Comparison of ENCODE assay signal across 15 mouse cellular contexts in the genomic region with DNA sequence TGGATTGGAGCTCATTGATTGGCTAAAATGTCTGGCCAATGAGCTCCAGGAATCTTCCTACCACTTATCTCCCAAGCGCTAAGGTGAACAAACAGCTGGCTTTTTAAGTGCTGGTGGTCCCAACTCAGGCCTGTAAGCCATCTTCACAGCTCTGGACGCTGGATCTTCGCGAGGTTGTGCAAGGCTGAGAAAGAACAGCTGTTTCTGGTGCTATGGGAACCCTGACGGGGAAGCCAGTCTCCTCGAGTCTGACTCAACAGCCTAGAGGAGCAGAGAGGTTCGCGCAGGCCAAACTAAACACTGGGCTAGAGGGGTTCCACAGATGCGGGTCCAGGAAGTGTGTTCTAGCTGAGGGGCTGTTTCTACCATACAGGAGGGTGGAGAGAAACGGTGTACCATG. TPM values are rescaled to one million over a fixed set of nuclear protein-coding genes. Genes with fewer than 3 reads are reported as not detected.
DNase-seq lines count a peak whose midpoint lies in the region; ATAC-seq and TF ChIP-seq lines count a peak whose summit lies in the region.
"Had no signal": no experiment of that assay in that cellular context is flagged by ENCODE, and none has a peak within 500 bp of the region (broad histone marks: within the 10 kb centered on the region; RNA-seq: fewer than 3 reads in every experiment).

No protein-coding gene starts in this region.

- intact Hi-C loops in left cerebral cortex, postnatal 4 days (cut with DNase I) = loop anchor here (10.0 kb wide), 1 partner anchor 123 kb away; no protein-coding TSS in a partner anchor

- no peaks in the 10 kb centered on the region for H3K27me3 ChIP-seq in intestine, embryonic 15.5 days (replicated peaks)
- H3K27me3 ChIP-seq in intestine, embryonic 16.5 days (replicated peaks; ENCODE audit: control insufficient read depth, insufficient read depth, low read length) = no peaks in the 10 kb centered on the region
- H3K27me3 ChIP-seq in E14TG2a.4 (ENCODE audit: insufficient read depth, low read length) = no peaks in the 10 kb centered on the region
- H3K27me3 ChIP-seq in midbrain, embryonic 16.5 days (ENCODE audit: control insufficient read depth, insufficient read depth, low read depth, low read length) = no peaks in the 10 kb centered on the region
- H3K27me3 ChIP-seq: forebrain, embryonic 15.5 days; midbrain, embryonic 12.5 days; Patski had no signal

- H3K4me3 ChIP-seq in intestine, embryonic 15.5 days (replicated peaks) = no peak overlapping the region
- H3K4me3 ChIP-seq in intestine, embryonic 16.5 days (ENCODE audit: low read length) = no peak overlapping the region
- H3K4me3 ChIP-seq in E14TG2a.4 (replicated peaks; ENCODE audit: low read length) = peak overlapping the region; percentile 61
- no peak overlapping the region for H3K4me3 ChIP-seq in midbrain, embryonic 16.5 days (ENCODE audit: low read depth, low read length)
- H3K4me3 ChIP-seq: forebrain, embryonic 15.5 days; hindbrain, embryonic 10.5 days; midbrain, embryonic 12.5 days had no signal

- TF ChIP-seq CTCF in E14TG2a.4 (conservative IDR thresholded peaks at IDR 0.05; ENCODE audit: low read length) = no peak

- peak; percentile 56 for DNase-seq in R1 (ENCODE audit: low read depth, low spot score)
- peak; percentile 20 for DNase-seq in lung, postnatal 14 days
- DNase-seq in left cerebral cortex, postnatal 4 days = no peak
- DNase-seq: adrenal gland, adult 2 months; cerebellum, postnatal 25 days; gastrocnemius, postnatal 14 days; kidney, adult 18-20 months had no signal

- H3K9me3 ChIP-seq in intestine, embryonic 15.5 days = no peaks in the 10 kb centered on the region
- no peaks in the 10 kb centered on the region for H3K9me3 ChIP-seq in intestine, embryonic 16.5 days (ENCODE audit: control insufficient read depth, low read length)
- H3K9me3 ChIP-seq in E14TG2a.4 (ENCODE audit: low read length) = no peaks in the 10 kb centered on the region
- H3K9me3 ChIP-seq in midbrain, embryonic 16.5 days (replicated peaks; ENCODE audit: control insufficient read depth, low read length, poor library complexity, severe bottlenecking) = no peaks in the 10 kb centered on the region
- H3K9me3 ChIP-seq: forebrain, embryonic 15.5 days; hindbrain, embryonic 10.5 days; midbrain, embryonic 12.5 days had no signal

- 28% methylated on average over 10 of the region's 10 CpGs for WGBS in intestine, embryonic 15.5 days
- WGBS in intestine, embryonic 16.5 days = 28% methylated on average over 10 of the region's 10 CpGs
- 52% methylated on average over 10 of the region's 10 CpGs for WGBS in midbrain, embryonic 16.5 days

- H3K9ac ChIP-seq in intestine, embryonic 15.5 days = no peak overlapping the region
- no peak overlapping the region for H3K9ac ChIP-seq in intestine, embryonic 16.5 days (ENCODE audit: low read depth, low read length)
- H3K9ac ChIP-seq in midbrain, embryonic 16.5 days (ENCODE audit: low read depth, low read length) = no peak overlapping the region
- H3K9ac ChIP-seq: forebrain, embryonic 15.5 days; midbrain, embryonic 12.5 days had no signal

- no peak for ATAC-seq in intestine, embryonic 15.5 days
- ATAC-seq in intestine, embryonic 16.5 days = no peak
- no peak for ATAC-seq in midbrain, embryonic 16.5 days
- ATAC-seq: forebrain, embryonic 15.5 days; Patski had no signal

- peaks cover 24% of the 10 kb centered on the region for H3K36me3 ChIP-seq in intestine, embryonic 15.5 days
- H3K36me3 ChIP-seq in intestine, embryonic 16.5 days (ENCODE audit: control insufficient read depth, insufficient read depth, low read length) = peaks cover 4% of the 10 kb centered on the region; the same call in 1 of the 2 replicates
- peaks cover 32% of the 10 kb centered on the region for H3K36me3 ChIP-seq in E14TG2a.4 (ENCODE audit: insufficient read depth, low read length)
- H3K36me3 ChIP-seq in midbrain, embryonic 16.5 days (ENCODE audit: control insufficient read depth, insufficient read depth, low read length) = peaks cover 24% of the 10 kb centered on the region

- peaks cover 10% of the 10 kb centered on the region for H3K4me1 ChIP-seq in intestine, embryonic 15.5 days (replicated peaks)
- peaks cover 7% of the 10 kb centered on the region; the same call in 1 of the 2 replicates for H3K4me1 ChIP-seq in intestine, embryonic 16.5 days (ENCODE audit: control insufficient read depth, insufficient read depth, low read length)
- peaks cover 57% of the 10 kb centered on the region for H3K4me1 ChIP-seq in E14TG2a.4 (replicated peaks; ENCODE audit: low read depth, low read length)
- peaks cover 11% of the 10 kb centered on the region for H3K4me1 ChIP-seq in midbrain, embryonic 16.5 days (ENCODE audit: control insufficient read depth, insufficient read depth, low read length)

- peak overlapping the region; percentile 3; the same call in 1 of the 2 replicates for H3K4me2 ChIP-seq in intestine, embryonic 15.5 days (replicated peaks)
- H3K4me2 ChIP-seq in intestine, embryonic 16.5 days (ENCODE audit: low read depth, low read length) = no peak overlapping the region
- H3K4me2 ChIP-seq in midbrain, embryonic 16.5 days (ENCODE audit: low read length) = no peak overlapping the region
- H3K4me2 ChIP-seq: forebrain, embryonic 15.5 days; midbrain, embryonic 12.5 days had no signal

- no peak overlapping the region for H3K27ac ChIP-seq in intestine, embryonic 15.5 days
- H3K27ac ChIP-seq in intestine, embryonic 16.5 days (ENCODE audit: low read length) = no peak overlapping the region
- H3K27ac ChIP-seq in midbrain, embryonic 16.5 days (ENCODE audit: low read length) = no peak overlapping the region
- H3K27ac ChIP-seq: forebrain, embryonic 15.5 days; hindbrain, embryonic 10.5 days; midbrain, embryonic 12.5 days had no signal

RNA-seq across cellular contexts. Expression of a gene that starts 11.7 kb away (rescaled TPM):
- polyA plus RNA-seq in intestine, embryonic 15.5 days (2015; fragmentation: Nextera tagmentation; extraction: Ambion mirVana) = 24.5 and 25.7 TPM in 2 replicates
- 22.5 and 25.9 TPM in 2 replicates for polyA plus RNA-seq in intestine, embryonic 16.5 days (2015; fragmentation: Nextera tagmentation; extraction: Ambion mirVana)
- 102 and 107 TPM in 2 replicates for polyA plus RNA-seq in midbrain, embryonic 16.5 days (2015; fragmentation: Nextera tagmentation; extraction: Ambion mirVana)
- total RNA-seq in left cerebral cortex, postnatal 4 days (2021) = 10 to 100 TPM; 82.0 to 84.5 TPM

RNA-seq across cellular contexts. Expression of a gene that starts 12.1 kb away (rescaled TPM):
- 37.5 and 39.9 TPM in 2 replicates for polyA plus RNA-seq in intestine, embryonic 15.5 days (2015; fragmentation: Nextera tagmentation; extraction: Ambion mirVana)
- polyA plus RNA-seq in intestine, embryonic 16.5 days (2015; fragmentation: Nextera tagmentation; extraction: Ambion mirVana) = 35.8 and 36.4 TPM in 2 replicates
- polyA plus RNA-seq in midbrain, embryonic 16.5 days (2015; fragmentation: Nextera tagmentation; extraction: Ambion mirVana) = 63.3 and 66.8 TPM in 2 replicates
- total RNA-seq in left cerebral cortex, postnatal 4 days (2021) = 100 to 1,000 TPM in 1 of 2 experiments, 10 to 100 TPM in 1; 98.2 to 107 TPM

RNA-seq across cellular contexts. Expression of a gene that starts 22.2 kb away (rescaled TPM):
- 91.6 and 99.9 TPM in 2 replicates for polyA plus RNA-seq in intestine, embryonic 15.5 days (2015; fragmentation: Nextera tagmentation; extraction: Ambion mirVana)
- 88.5 and 90.2 TPM in 2 replicates for polyA plus RNA-seq in intestine, embryonic 16.5 days (2015; fragmentation: Nextera tagmentation; extraction: Ambion mirVana)
- 90.7 and 93.8 TPM in 2 replicates for polyA plus RNA-seq in midbrain, embryonic 16.5 days (2015; fragmentation: Nextera tagmentation; extraction: Ambion mirVana)
- 10 to 100 TPM; 95.0 to 97.0 TPM for total RNA-seq in left cerebral cortex, postnatal 4 days (2021)

RNA-seq across cellular contexts. Expression of a gene that starts 28.6 kb away (rescaled TPM):
- polyA plus RNA-seq in intestine, embryonic 15.5 days (2015; fragmentation: Nextera tagmentation; extraction: Ambion mirVana) = 2.0 and 2.8 TPM in 2 replicates
- polyA plus RNA-seq in intestine, embryonic 16.5 days (2015; fragmentation: Nextera tagmentation; extraction: Ambion mirVana) = 1.8 TPM in 2 replicates
- polyA plus RNA-seq in midbrain, embryonic 16.5 days (2015; fragmentation: Nextera tagmentation; extraction: Ambion mirVana) = 8.0 and 8.8 TPM in 2 replicates
- total RNA-seq in left cerebral cortex, postnatal 4 days (2021) = under 1 TPM; 0.26 to 0.28 TPM

RNA-seq across cellular contexts. Expression of a gene that starts 40.9 kb away (rescaled TPM):
- 9.3 and 14.2 TPM in 2 replicates for polyA plus RNA-seq in intestine, embryonic 15.5 days (2015; fragmentation: Nextera tagmentation; extraction: Ambion mirVana)
- polyA plus RNA-seq in intestine, embryonic 16.5 days (2015; fragmentation: Nextera tagmentation; extraction: Ambion mirVana) = 17.7 and 19.4 TPM in 2 replicates
- 4.1 and 4.8 TPM in 2 replicates for polyA plus RNA-seq in midbrain, embryonic 16.5 days (2015; fragmentation: Nextera tagmentation; extraction: Ambion mirVana)
- 1 to 10 TPM; 2.4 to 3.0 TPM for total RNA-seq in left cerebral cortex, postnatal 4 days (2021)
